Mouse (Mus musculus): Measurements from ENCODE around the gene Ddi2.

The Ddi2 gene

GRCm38 (mm10) chr4:141653813-141654212 lies 69.4 kb downstream of the Ddi2 start:
- DNase-seq (ENCODE audit: low spot score in 2 of 2): no peak

- DNase-seq (ENCODE audit: low spot score in 2 of 2): no peak
Measured at GRCm38 (mm10) chr4:141653044-141653443, 70.2 kb downstream of the Ddi2 start.

GRCm38 (mm10) chr4:141651944-141652343 lies 71.3 kb downstream of the Ddi2 start:
- DNase-seq (ENCODE audit: low spot score in 2 of 2): no peak

GRCm38 (mm10) chr4:141651286-141651685 lies 71.9 kb downstream of the Ddi2 start:
- no peak for DNase-seq (ENCODE audit: low spot score in 2 of 2)

- DNase-seq (ENCODE audit: low spot score in 2 of 2): no peak
Measured at GRCm38 (mm10) chr4:141649244-141649643, 74.0 kb downstream of the Ddi2 start.

- DNase-seq (ENCODE audit: low spot score in 2 of 2): no peak
Measured at GRCm38 (mm10) chr4:141648262-141648661, 75.0 kb downstream of the Ddi2 start.

- DNase-seq (ENCODE audit: low spot score in 2 of 2): no peak
Measured at GRCm38 (mm10) chr4:141647187-141647586, 76.0 kb downstream of the Ddi2 start.

- DNase-seq (ENCODE audit: low spot score in 2 of 2): no peak
Measured at GRCm38 (mm10) chr4:141645988-141646387, 77.2 kb downstream of the Ddi2 start.

GRCm38 (mm10) chr4:141643118-141643855 lies 79.9 kb downstream of the Ddi2 start:
- no peak for DNase-seq (ENCODE audit: low spot score in 2 of 2)

GRCm38 (mm10) chr4:141641961-141642811 lies 81.0 kb downstream of the Ddi2 start:
- DNase-seq (ENCODE audit: low spot score in 2 of 2): no peak

- no peak for DNase-seq (ENCODE audit: low spot score in 2 of 2)
Measured at GRCm38 (mm10) chr4:141641353-141641771, 81.9 kb downstream of the Ddi2 start.

- DNase-seq (ENCODE audit: low spot score in 2 of 2): no peak
Measured at GRCm38 (mm10) chr4:141639474-141639873, 83.7 kb downstream of the Ddi2 start.

GRCm38 (mm10) chr4:141636693-141637092 lies 86.5 kb downstream of the Ddi2 start:
- no peak for DNase-seq (ENCODE audit: low spot score in 2 of 2)

- DNase-seq (ENCODE audit: low spot score in 2 of 2): no peak
Measured at GRCm38 (mm10) chr4:141635991-141636390, 87.2 kb downstream of the Ddi2 start.

GRCm38 (mm10) chr4:141632111-141632873 lies 90.9 kb downstream of the Ddi2 start:
- DNase-seq (ENCODE audit: low spot score in 2 of 2): no peak

- DNase-seq (ENCODE audit: low spot score in 2 of 2): no peak
Measured at GRCm38 (mm10) chr4:141631250-141631649, 92.0 kb downstream of the Ddi2 start.

GRCm38 (mm10) chr4:141630021-141630420 lies 93.2 kb downstream of the Ddi2 start:
- no peak for DNase-seq (ENCODE audit: low spot score in 2 of 2)

GRCm38 (mm10) chr4:141628661-141629060 lies 94.6 kb downstream of the Ddi2 start:
- no peak for DNase-seq (ENCODE audit: low spot score in 2 of 2)

All from natural killer cell, adult 2 months (primary cell).